Mouse (Mus musculus): ENCODE measurements at regions not wholly inside any gene's neighbourhood (a gene's known extent, or its start where the extent isn't known, plus 50 kb on each side); places are given as distances from the start of the nearest gene placed in this dataset.

GRCm38 (mm10) chr4:62808553-62808950, 156.8 kb upstream of the Zfp618 start:
- no peak for DNase-seq (ENCODE audit: low spot score)

DNA sequence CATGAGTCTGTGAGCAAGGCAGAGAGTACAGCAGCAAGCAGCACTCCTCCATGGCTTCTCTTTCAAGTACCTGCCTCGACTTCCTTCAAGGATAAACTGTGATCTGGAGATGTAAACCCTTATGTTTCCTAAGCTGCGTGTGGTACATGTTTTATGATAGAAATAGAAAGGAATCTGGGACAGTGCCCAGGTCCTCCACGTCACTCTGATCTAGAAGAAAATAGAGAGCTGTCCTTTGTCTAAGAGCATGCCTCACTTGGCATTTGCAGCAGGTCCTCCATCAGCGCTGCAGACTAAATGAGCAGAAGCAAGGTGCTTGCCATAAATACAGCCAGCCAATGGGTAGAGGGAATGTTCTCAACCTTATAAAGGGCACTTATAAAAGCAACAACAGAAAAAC, 156.3 kb upstream of the Zfp618 start:
- no peak for DNase-seq (ENCODE audit: low spot score)

- no peak for DNase-seq (ENCODE audit: low spot score)
Measured at GRCm38 (mm10) chr4:62819889-62820288, 145.5 kb upstream of the Zfp618 start.

- DNase-seq (ENCODE audit: low spot score): no peak
Measured at GRCm38 (mm10) chr4:62821288-62821687, 144.1 kb upstream of the Zfp618 start.

DNA sequence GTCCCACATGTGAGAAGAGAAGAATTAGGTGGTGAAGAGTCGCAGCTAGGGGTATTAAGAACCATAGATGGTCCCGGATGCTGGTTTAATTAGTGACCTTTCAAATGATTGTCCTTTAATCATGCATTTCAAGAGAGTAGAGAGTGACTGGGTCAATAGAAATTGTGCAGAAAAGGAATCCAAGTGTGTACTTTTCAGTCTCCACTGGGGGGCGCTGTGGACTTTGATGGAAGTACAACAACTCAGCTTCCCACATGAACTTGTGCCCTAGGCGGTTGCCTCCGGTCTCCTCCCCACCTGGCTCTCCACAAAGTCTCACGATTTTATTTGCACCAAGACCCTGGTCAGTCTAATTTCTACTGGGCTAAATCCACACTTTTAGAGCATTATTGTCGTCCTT, 142.8 kb upstream of the Zfp618 start:
- DNase-seq (ENCODE audit: low spot score): peak; percentile 55

DNA sequence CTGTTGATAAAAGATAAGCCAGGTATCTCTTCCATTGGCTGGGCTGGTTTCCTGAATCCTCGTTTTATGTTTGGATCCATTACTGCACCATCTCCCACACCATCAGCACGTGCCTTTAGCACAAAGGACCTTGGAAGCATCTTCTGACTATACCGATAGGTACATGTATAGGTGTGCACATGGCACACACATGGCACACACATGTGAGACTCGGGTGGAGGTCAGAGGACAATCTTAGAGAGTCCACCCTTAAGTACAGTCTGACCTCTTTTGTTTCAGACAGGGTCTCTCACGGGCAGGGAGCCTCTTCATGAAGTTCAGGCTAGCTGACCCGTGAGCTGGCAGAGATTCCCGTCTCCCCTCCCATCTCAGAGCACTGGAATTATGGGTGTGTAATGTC, 142.3 kb upstream of the Zfp618 start:
- DNase-seq (ENCODE audit: low spot score): no peak

GRCm38 (mm10) chr4:62823555-62824250, 141.7 kb upstream of the Zfp618 start:
- DNase-seq (ENCODE audit: low spot score): no peak

DNA sequence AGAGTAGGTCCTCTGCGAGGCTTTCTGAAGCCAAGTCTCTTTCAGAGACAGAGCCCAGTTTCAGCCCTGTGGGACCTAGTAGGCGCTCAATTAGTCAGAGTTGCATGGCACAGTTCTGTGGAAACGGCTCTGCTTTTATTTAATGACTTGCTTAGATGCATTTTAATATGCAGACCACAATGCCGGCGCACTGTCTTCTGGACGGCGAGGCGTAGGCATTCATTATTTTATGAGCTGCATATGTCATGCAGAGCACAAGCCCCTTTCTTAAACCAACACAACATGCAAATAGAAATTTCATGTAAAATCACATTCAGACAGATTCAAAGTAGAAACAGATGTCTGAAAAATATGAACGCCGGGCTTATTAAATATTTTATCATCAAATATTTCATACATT, 140.8 kb upstream of the Zfp618 start:
- DNase-seq (ENCODE audit: low spot score): no peak

DNA sequence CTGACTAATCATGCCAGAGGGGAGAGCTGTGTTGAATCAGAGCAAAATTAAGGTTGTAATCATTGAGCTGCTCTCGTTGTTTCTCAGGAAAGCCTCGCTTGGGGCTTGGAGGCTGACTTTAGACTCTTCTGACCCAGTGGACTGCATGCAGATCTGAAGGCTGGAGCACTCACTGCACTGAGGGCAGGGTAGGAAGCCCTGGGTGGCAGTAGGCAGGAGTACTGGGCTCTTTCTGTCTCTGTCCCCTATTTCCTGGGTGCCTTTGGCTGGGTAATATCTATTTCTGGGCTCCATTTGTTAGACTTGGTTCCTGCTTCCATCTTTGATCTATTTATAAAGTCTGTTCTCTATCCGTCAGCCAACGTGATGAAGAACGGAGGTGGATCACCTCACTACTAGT, 140.1 kb upstream of the Zfp618 start:
- no peak for DNase-seq (ENCODE audit: low spot score)

DNA sequence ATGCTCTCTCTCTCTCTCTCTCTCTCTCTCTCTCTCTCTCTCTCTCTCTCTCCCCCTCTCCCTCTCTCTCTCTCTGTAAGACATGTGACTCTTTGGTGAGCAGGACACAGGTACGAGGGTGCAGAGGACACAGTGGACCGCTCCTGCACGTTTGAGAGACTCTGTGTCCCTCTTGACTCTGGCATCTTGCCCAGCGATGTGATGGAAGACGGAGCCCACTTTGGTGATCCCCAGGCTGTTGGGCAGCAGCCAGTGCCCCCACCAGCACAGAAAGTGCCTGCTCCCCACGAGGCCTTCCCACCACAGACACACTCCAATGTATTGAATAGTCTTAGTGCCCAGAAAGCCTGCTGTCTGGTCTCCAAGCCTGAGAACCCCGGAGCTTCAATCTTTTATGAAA, 136.4 kb upstream of the Zfp618 start:
- DNase-seq (ENCODE audit: low spot score): no peak

DNA sequence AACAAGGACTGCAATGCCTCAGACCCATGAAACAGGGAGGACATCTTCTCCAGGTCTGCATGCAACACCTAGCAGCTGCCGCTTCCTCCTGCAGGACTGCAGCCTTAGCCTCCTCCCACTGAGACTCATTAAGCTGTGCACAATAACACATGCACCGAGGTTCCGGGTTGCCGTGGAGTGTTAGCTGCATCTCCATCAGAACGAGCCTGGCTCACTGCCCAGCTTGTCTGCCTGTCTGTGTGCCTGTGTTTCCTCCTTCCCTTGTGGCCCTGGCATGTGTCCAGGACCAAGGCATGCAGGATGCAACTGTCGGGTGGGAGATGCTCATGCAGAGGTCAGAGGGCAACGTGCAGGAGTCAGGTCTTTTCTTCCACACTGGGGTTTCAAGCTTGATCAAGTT, 131.4 kb upstream of the Zfp618 start:
- no peak for DNase-seq (ENCODE audit: low spot score)

DNA sequence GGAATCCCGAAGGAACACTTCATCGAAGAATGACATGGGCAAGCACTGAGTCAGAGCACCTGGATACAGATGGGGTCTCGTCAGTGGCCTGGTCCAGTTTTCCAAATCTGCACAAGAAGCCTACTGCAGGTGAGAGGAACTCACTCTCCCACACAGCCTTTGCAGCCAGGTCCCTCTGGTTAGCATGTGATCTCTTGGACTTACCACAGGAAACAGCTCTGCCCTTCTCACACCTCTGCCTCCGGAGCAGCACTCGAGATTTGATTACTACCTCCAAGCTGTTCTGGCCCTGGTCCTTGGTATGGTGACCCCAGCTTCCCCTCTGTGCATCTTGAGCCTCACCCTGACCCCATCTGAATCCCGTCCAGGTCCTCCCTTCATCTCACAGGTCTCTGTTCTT, 128.5 kb upstream of the Zfp618 start:
- DNase-seq (ENCODE audit: low spot score): no peak

DNA sequence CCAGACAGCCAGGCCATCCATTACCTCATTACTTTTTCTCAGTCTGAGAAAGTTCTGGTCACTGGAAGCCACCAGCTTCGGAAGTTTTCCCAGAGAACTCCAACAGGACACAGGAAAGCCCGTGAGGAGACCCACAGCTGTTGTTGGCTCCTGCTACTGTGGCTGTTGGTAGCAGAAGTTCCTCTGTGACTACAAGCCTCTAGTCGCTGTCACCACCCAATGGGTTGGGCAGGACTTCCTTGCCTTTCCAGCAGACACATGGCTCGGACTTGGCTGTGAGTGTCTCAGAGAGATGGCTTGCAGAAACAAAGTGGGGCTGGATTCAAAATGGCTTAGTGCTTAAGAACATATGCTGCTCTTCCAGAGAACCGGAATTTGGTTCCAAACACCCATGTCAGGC, 114.8 kb upstream of the Zfp618 start:
- no peak for DNase-seq (ENCODE audit: low spot score)

GRCm38 (mm10) chr4:62853335-62853734, 112.0 kb upstream of the Zfp618 start:
- peak; percentile 11 for DNase-seq (ENCODE audit: low spot score)

- DNase-seq (ENCODE audit: low spot score): no peak
Measured at GRCm38 (mm10) chr4:62856406-62856805, 109.0 kb upstream of the Zfp618 start.

DNA sequence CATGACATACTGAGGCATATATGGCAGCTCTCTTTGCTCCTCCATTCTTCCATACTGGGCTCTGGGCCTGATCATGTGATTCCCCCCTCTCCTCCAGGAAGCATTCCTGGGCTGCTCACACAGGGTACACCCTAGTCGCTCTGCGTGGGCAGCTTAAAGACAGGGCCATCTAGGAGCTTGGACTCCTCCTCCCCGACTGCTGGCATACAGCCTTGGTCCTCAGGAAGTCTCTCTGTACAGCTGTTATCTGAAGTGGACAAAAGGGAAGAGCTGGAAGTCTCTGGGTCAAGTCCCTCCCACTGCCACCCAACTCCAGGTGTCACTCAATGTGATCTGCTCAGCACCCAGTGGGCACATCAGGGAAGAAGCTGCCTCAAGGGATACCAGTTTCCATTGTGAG, 102.6 kb upstream of the Zfp618 start:
- no peak for DNase-seq (ENCODE audit: low spot score)

DNA sequence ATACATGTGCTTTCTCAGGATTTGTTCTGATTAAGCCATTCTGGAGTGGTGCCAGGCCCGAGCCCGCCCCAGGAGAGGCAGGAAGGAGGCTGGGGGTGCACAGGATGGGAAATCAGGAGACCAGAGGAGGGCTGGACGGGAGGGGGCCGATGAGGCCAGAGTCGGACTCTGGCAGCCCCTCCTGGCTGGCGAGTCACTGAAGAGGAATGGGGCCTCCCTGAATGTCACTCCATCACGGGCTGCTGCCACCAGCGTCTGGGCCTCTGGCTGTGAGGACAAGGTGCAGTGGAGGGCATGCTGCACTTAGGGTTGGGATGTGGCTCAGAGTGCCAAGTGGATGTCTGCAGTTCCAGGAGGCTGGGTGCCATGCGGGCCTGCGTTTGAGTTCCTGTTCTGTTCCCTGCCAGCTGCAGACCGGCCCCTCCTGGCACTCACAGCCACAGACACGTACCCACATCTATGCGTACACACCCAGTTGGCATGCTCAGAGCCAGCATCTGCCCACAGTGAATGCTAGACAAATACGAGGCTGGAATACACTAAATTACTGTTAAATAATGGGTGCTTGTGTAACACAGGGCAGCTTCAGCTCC, 94.9 kb upstream of the Zfp618 start:
- DNase-seq (ENCODE audit: low spot score): no peak

DNA sequence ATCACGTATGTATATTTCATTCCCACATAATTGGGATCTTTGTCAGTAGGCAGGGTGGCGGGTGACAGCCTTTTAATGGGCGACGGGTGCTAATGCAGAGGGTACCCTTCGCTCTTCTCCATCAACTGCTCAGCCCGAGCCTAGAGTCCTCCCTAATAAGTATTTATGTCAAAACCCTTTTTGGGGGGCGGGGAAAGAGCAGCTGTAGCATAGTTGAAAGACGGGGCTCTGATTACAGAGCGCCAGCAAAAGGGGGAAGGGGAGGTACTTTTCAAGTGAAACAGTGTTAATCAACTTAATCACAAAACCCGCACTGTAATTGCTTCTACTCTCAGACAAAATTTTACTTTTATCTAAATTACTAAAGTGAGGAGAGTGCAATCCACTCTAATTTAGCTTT, 92.8 kb upstream of the Zfp618 start:
- no peak for DNase-seq (ENCODE audit: low spot score)

- no peak for DNase-seq (ENCODE audit: low spot score)
Measured at GRCm38 (mm10) chr4:62873986-62874385, 91.4 kb upstream of the Zfp618 start.

GRCm38 (mm10) chr4:62878063-62878462, 87.3 kb upstream of the Zfp618 start:
- no peak for DNase-seq (ENCODE audit: low spot score)

GRCm38 (mm10) chr4:62878927-62879326, 86.4 kb upstream of the Zfp618 start:
- DNase-seq (ENCODE audit: low spot score): no peak

GRCm38 (mm10) chr4:62881824-62882223, 83.5 kb upstream of the Zfp618 start:
- DNase-seq (ENCODE audit: low spot score): no peak

DNA sequence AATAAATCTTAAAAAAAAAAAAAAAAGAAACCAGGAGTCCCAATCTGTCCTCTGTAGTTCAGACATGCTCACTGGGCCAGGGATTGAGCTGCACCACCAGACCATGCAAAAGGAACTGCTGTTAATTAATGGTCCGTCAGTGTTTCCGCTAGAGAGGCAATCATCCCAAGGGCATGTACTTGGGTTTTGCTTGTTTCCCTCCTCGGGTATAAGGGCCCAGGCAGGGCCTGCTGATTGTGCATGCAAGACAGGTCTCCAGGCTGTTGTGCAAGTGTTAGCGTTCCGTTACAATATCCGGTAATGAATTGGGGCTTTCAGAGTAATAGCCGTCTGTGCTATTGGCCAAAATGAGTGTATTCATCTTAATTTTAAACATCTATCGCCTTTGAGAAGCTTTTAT, 83.1 kb upstream of the Zfp618 start:
- DNase-seq (ENCODE audit: low spot score): no peak

GRCm38 (mm10) chr4:62888736-62889135, 76.6 kb upstream of the Zfp618 start:
- DNase-seq (ENCODE audit: low spot score): no peak
